Mouse (Mus musculus): ENCODE results near the gene Ebf1. TPM values are rescaled to one million over a fixed set of nuclear protein-coding genes. Genes with fewer than 3 reads are reported as not detected.

Ebf1 gene
- total RNA-seq, 2 experiments from 2014 or later: 36.1 to 53.0 TPM

- DNase-seq: no peak
Measured at GRCm38 (mm10) chr11:45027076-45027475, 410.0 kb downstream of the Ebf1 start.

- no peak for DNase-seq
Measured at GRCm38 (mm10) chr11:45055744-45056610, 438.9 kb downstream of the Ebf1 start.

Other genes with a start within 250 kb of the Ebf1 start
- gene Il12b, start 217.3 kb upstream of the Ebf1 start, total RNA-seq (2021): not detected
- 10 to 100 TPM; 37.1 to 39.6 TPM for gene Ublcp1, start 146.8 kb upstream of the Ebf1 start, total RNA-seq (2021)
- 10 to 100 TPM; 49.3 to 74.8 TPM for gene Rnf145, start 98.4 kb upstream of the Ebf1 start, total RNA-seq (2021)